Mouse (Mus musculus) yolk sac, embryonic 10.5 days (tissue): ENCODE data around the gene Nfix.
"Not testable (repeated sequence)": the region's sequence is repeated elsewhere in the genome, so short reads cannot be mapped to it uniquely, and the experiment has no call there.

Experiments
- DNase-seq: peaks from one replicate; pipeline ENCODE4 v3.0.0-alpha.2; 2017; ENCODE audit warnings: low spot score

The Nfix gene

GRCm38 (mm10) chr8:84832759-84833742 lies 32.9 kb upstream of the Nfix start:
- no peak for DNase-seq

GRCm38 (mm10) chr8:84832034-84832717 lies 32.0 kb upstream of the Nfix start:
- peak; percentile 85 for DNase-seq

DNA sequence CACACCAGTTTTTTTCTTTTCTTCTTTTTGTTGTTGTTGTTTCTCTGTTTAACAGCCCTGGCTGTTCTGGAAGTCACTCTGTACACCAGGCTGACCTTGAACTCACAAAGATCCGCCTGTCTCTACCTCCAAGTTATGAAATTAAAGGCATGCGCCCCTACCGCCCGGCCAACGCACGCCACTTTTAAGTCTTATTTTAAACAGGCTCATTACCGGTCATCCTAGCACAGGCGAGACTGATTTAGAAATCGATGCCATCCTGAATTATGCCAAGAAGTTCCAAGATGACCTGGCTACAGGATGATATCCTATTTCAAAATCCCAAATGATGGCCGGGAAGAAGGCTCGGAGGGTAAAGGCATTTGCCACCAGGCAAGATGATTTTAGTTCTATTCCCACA lies 31.3 kb upstream of the Nfix start, which contains the start of gene Gadd45gip1:
Gene Gadd45gip1 (plus strand): TSS at position 33 of the 400 bp plus-strand sequence.
- DNase-seq, result no peak

DNA sequence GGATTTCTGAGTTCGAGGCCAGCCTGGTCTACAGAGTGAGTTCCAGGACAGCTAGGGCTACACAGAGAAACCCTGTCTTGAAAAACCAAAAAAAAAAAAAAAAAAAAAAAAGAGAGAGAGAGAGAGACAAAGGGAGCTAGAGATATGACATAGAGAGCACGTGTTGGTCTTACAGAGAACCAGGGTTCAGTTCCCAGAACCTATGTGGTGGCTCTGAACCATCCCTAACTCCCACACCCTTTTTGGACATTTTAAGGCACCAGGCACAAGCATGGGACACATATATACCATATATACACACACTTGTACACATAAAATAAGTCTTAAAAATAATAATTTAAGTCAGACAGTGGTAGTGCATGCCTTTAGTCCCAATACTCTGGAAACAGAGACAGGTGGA lies 26.4 kb upstream of the Nfix start:
- DNase-seq, result not testable (repeated sequence)

GRCm38 (mm10) chr8:84825636-84826035 lies 25.5 kb upstream of the Nfix start:
- DNase-seq, result no peak

- peak; percentile 61 for DNase-seq
Measured at GRCm38 (mm10) chr8:84823653-84824052, 23.5 kb upstream of the Nfix start.

GRCm38 (mm10) chr8:84822723-84823122 lies 22.6 kb upstream of the Nfix start, which contains the start of gene Dand5:
Dand5 (minus strand) TSS chr8:84822823.
- no peak for DNase-seq

DNA sequence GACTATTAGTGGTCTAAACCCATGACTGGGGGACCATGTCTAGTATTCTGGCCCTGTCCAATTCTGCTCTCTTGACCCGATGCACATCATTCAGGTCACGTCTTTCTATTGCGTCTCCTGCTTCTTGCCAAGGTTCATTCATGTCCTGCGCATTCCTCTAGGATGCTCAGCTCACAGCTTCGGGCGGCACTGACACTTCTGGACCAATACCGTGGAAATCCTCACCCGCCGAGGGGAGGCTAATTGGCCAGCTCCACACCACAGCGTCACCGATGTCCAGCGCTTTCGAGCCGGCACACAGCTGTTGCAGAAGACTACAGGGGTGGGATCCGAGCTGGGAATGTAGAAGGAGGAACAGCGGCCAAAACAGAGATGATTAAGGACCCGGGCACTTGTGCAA lies 16.0 kb upstream of the Nfix start:
- no peak for DNase-seq

DNA sequence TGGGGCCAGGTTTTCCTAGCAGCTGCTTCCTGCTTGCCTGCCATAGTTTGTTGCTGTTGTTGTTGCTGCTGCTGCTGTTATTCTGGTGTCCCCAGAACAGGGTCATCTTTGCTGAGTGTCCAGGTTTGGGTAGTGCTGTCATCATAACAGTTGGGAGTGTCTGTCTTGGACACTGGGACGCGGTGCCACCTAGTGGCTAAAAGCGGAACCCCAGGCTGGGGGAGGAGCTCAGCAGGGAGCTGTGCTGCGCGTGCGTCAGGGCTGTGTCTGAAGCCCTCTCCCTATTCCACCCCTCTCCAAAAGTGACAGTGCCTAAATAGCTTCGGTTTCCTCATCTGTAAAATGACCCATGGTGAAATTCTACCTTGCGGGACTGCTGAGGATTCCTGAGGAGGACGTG lies 15.4 kb upstream of the Nfix start:
- DNase-seq, result peak; percentile 80

- DNase-seq, result no peak
Measured at GRCm38 (mm10) chr8:84814555-84815441, 14.7 kb upstream of the Nfix start.

- no peak for DNase-seq
Measured at GRCm38 (mm10) chr8:84814240-84814554, 14.1 kb upstream of the Nfix start.

GRCm38 (mm10) chr8:84813830-84814229 lies 13.7 kb upstream of the Nfix start:
- DNase-seq, result no peak

- peak; percentile 58 for DNase-seq
Measured at GRCm38 (mm10) chr8:84813059-84813458, 12.9 kb upstream of the Nfix start.

DNA sequence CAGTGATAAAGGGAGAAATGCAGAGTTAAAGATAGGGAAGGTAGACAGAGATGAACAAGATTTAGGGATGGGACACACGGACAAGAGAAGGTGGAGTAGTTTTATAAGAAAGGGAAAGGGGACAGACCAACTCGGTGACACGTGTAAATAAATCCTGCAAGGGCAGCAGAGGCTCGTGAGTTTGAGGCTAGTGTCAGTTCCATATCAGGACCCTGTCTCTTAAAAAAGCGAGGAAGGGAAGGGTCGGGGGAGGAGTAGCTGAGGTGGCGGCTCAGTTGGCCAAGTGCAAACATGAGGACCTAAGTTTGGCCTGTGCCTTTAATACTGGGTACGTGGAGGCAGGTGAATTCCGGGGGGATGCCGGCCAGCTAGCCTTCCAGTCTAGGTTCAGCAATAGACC lies 11.2 kb upstream of the Nfix start:
- no peak for DNase-seq

GRCm38 (mm10) chr8:84810896-84811295 lies 10.8 kb upstream of the Nfix start:
- DNase-seq, result peak; percentile 58

GRCm38 (mm10) chr8:84809941-84810280 lies 9.8 kb upstream of the Nfix start:
- DNase-seq, result no peak

DNA sequence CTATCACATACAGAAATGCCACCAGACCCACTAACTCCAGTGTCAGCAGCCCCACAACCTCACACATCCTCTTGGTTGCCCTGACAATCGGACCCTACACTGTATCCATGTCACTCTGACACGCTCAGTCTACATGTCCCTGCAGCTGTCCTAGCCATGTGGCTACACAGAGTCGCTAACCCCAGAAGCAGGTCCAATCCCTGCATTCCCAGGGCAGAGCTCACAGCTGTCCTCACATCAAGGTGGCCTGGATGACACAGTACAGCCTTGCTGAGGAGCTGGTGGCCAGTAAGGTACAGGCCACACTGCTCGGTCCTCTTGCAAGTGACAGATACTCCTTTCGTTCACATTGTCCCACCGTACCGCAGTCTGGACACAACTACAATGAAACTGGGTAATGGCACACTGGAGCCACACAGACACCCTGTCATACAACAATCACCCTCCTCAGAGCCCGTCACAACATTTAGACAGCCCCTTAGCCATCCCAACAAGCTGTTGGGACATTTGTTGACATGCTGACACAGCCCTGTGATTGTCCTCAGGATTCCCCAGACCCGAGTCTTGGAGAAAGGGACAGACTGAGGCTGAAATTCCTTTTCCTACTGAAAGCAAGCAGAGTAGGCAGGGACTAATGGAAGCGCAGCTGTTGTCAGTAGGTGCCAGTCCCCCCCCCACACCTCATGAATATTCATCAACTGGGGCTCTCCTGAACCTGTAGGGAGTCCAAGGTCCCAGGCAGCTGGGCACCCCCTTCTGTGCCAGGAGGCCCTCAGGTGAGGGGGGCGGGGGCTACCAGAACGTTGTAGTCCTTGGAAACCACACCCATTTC lies 9.2 kb upstream of the Nfix start:
- DNase-seq, result no peak

DNA sequence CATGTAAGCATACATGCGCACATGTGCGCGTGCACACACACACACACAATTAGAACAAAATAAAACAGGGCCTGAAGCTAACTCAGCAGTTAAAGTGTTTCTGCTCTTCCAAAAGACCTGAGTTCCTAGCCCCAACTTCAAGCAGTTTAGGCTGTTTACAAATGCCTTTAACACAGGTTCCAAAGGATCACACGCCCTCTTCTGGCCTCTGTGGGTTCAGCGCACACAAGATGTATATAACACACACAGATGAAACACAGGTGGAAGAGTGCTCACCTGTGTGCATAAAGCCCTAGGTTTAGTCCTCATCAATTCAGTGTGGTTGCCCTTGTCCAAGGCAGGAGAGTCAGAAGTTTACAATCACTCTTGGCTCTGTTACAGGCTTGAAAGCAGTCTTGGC lies 5.9 kb upstream of the Nfix start:
- no peak for DNase-seq

GRCm38 (mm10) chr8:84799136-84799931 lies 810 bp downstream of the Nfix start:
- no peak for DNase-seq

DNA sequence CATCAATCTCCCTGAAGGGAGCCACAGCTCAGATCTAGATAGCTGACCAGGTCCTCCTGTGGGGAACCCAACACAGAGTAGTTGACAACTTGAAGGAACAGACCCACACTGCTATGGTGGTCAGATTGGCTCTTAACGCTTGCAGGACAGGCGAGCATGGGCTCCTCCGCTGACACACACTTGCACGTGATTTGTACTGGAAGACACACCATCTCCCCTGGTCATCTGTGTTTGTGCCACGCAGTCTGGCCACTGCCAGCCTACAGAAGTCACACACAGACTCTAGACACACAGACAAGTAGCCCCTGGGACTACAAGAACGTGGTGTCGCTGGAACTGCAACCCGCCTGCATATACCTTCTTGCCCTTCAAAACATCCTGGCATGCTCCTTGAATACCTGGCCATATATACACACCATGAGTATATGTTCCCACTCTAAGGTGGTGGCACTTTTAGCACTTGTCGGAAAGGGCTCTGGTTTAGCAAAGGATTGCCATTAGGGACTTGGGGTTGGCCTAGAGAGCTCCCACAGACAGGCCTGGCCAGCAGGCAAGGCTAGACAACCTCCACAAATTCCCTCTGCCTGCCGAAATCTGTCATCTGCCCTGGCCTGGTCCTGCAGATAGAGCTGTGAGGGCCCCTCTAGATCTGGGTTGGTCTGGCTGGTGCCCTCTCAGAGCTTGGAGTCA lies 1.6 kb downstream of the Nfix start:
- DNase-seq, result no peak
